Mouse (Mus musculus): ENCODE results near the gene Kif24.
A peak's percentile ranks its signal among the peaks of the same experiment; 100 is the strongest.

Gene Kif24

DNA sequence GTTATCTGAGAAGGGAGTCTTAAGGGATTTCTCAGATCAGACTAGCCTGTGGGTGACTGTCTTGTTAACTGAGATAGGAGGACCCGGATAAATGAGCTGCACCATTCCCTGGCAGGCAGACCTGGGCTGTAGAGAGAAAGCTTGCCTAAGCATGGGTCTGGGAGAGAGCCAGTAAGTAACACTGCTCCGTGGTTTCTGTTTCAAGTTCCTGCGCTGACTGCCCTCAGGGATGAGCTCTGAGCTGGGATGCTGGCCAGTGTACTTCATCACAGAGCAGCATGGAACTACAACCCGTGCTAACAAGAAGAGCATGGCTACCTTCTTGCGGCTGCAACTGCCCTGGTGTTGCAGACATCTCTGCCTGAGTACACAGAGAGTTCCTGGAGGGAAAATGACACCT is 64.8 kb downstream of the Kif24 start:
- no peak for DNase-seq

DNA sequence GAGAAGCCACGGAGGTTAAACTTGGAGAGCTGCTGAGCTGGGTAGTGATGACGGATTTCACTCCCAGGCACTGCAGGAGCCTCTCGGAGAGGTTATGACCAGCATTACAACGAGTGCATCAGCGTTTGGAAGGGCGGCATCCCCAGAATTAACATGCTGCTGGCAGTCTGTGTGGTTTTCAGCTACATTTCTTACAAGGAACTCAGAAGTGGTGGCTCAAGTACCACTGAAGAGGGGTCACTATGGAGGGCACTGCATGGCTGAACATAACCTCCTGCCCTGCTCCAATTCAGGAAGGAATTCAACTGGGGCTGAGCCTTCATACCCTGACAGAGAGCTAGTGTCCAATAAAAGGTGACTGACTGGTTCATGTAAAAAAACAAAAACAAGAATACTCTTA is 66.3 kb downstream of the Kif24 start:
- no peak for DNase-seq

GRCm38 (mm10) chr4:41394651-41395050 is 70.0 kb downstream of the Kif24 start:
- no peak for DNase-seq

DNA sequence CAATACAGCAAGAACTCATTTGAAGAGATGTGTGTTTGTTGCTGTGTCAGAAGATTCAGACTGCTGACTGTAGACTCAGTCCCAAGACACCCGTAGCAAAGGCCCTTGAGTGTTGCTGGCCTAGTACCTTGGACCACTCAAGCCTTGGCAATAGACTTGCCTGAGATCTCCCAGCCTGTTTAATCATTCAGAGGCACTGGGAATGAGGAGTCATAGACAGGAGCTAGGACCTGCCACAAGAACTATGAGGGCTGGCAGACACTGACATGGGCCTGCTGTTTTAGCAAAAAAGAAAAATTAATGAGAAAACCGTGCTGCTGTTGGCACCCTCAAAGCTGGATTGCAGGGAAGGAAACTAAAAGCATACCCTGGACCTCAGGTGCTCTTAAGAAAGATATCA is 73.7 kb downstream of the Kif24 start:
- no peak for DNase-seq

GRCm38 (mm10) chr4:41390122-41390521 is 74.6 kb downstream of the Kif24 start:
- DNase-seq = peak; percentile 93

GRCm38 (mm10) chr4:41389240-41389639 is 75.4 kb downstream of the Kif24 start:
- no peak for DNase-seq

- DNase-seq = no peak
Measured at GRCm38 (mm10) chr4:41388616-41389015, 76.1 kb downstream of the Kif24 start.

DNA sequence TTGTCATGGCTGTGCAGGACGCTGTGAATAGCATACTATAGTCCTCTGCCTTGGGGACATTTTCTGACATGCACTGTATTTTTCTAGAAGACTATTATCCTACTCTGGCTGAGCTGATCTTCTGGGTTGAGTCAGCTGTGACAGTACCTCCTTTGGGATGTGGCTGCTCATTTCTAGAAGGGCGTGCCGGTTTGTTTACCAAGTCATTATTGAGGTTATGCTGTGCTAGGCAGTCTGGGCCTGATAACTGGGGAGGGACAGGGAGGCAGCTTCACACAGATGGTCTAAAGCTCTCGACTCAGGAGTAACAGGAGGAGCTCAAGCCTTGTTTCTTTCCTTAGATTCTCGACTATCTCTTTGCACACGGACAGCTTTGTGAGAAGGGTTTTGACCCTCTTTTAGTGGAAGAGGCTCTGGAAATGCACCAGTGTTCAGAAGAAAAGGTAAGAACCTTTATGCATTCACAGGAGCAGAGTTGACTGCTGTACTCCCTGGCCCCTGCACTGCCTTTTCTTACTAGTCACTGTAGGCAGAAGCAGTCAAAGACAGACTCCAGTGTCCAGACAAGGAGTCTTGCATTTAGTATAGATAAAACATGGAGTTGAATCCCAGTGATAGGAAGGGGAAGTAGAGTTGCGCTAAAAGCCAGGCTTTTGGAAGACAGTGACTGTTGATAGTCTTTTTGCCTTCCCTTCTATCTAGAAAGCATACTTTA is 76.8 kb downstream of the Kif24 start:
- no peak for DNase-seq

- no peak for DNase-seq
Measured at GRCm38 (mm10) chr4:41386412-41386975, 78.2 kb downstream of the Kif24 start.

GRCm38 (mm10) chr4:41381213-41381950 is 83.3 kb downstream of the Kif24 start:
- no peak for DNase-seq

DNA sequence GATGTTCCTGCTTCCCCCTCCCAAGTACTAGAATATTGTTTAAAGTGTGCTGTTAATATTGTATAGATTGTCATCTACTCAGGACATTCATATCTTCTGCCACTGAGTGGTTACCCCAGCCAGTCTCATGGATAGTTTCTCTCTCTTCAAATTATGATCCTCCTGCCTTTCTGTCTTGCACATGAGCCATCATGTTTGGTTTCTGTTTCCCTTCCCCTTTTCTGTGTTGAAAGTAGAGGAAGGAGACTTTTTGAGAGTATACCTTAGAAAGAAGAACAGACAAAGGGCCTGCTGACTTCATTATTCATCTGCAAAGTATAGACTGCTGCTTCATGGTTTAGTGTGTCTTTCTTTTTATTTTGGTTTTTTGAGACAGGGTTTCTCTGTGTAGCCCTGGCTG is 87.1 kb downstream of the Kif24 start:
- no peak for DNase-seq

DNA sequence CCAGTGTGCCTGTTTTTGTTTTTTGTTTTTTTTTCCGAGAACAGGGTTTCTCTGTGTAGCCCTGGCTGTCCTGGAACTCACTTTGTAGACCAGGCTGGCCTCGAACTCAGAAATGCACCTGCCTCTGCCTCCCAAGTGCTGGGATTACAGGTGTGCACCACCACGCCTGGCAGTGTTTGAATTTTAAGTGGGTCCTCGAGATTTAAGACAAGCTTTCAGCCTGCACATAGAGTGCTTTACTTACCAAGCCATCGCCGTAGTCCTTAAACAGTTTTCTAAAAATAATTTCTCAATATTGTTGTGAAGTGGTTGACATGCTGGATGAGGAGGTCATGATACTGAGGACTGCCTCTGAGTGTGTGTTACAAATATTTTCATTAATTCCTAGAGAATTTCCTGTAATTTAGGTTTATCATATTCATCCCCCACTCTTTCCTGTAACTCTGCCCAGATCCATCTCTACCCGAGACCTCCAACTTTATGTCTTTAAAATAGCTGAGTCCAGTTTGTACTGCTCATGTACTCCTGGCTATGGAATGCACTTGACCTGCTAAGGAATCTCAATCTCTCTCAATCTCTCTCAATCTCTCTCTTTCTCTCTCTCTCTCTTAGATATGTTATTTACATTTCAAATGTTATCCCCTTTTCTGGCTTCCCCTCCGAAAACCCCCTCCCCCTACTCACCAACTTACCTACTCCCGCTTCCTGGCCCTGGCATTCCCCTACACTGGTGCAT is 94.8 kb downstream of the Kif24 start:
- DNase-seq = no peak

GRCm38 (mm10) chr4:41368198-41368597 is 96.5 kb downstream of the Kif24 start:
- DNase-seq = no peak

DNA sequence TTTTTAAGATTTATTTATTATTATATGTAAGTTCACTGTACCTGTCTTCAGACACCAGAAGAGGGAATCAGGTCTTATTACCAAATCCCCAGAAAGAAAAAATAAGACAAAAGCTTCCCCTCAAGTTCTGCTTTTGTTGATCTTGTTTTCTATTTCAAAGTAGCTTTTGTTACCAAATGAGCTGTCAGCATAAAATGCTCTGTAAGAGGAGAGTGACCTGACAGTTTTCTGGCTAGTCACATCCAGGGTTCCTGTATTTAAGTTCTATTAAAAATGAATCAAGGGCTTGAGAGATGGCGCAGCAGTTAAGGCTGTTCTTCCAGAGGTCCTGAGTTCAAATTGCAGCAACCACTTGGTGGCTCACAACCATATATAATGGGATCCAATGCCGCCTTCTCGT is 103.6 kb downstream of the Kif24 start:
- DNase-seq = no peak

DNA sequence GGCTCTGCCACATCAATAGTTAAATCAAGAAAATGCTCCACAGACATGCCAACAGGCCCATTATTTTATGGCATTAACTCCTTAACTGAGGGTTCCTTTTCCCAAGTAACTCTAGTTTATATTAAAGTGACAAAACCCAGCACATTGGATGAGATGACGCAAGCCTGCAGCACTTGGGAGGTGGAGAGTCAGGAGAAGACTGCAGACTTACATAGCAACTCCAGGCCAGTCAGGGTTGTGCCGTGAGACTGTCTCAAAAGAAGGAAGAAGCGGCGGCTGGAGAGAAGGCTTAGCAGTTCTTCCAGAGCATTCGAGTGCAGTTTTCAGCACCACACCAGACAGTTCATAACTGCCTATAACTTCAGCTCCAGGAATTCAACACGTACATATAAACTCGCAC is 105.3 kb downstream of the Kif24 start:
- DNase-seq = no peak

- no peak for DNase-seq
Measured at GRCm38 (mm10) chr4:41358669-41359068, 106.0 kb downstream of the Kif24 start.

- no peak for DNase-seq
Measured at GRCm38 (mm10) chr4:41357154-41357553, 107.5 kb downstream of the Kif24 start.

DNA sequence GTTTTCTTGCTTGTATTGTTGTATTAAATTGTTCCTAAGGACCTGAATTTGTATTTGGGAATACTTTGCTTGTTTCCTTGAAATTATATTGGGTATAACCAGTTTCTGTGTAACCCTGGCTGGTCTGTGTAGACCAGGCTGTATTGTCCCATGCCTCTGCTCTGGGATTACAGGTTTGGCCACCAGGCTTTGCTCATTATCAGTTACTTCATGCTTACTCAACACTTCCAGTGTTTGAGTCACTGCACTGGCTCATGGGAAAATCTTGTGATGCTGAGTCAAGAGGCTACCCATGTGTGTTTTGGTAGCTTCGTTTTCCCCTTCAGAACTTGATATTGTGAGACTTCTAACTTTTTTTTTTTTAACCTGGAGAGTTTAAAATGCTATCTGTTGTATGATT is 111.4 kb downstream of the Kif24 start:
- DNase-seq = no peak

- no peak for DNase-seq
Measured at GRCm38 (mm10) chr4:41352758-41353157, 111.9 kb downstream of the Kif24 start.

GRCm38 (mm10) chr4:41349199-41349591 is 115.5 kb downstream of the Kif24 start:
- DNase-seq = no peak

GRCm38 (mm10) chr4:41348584-41349198 is 116.0 kb downstream of the Kif24 start, which contains the start of gene Ubap1:
Gene Ubap1 (plus strand): TSS chr4:41348996.
- DNase-seq = peak; percentile 97

DNA sequence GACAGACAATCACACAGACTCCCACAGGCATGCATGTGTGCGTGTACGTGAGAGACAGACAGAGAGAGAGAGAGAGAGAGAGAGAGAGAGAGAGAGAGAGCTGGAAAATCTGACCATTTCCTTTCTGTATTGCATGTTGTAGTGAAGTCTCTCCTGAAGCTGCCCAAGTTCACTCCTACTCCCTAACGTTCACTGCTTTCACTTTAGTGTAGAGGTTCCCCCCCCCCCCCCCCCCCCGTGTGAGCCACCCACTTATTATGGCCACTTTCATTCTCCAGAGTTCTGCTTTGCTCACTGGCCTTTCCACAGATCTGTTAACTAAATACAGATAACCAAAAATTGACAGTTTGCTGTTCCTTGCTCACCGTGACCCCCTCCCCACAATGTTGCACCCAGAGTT is 116.8 kb downstream of the Kif24 start:
- no peak for DNase-seq

DNA sequence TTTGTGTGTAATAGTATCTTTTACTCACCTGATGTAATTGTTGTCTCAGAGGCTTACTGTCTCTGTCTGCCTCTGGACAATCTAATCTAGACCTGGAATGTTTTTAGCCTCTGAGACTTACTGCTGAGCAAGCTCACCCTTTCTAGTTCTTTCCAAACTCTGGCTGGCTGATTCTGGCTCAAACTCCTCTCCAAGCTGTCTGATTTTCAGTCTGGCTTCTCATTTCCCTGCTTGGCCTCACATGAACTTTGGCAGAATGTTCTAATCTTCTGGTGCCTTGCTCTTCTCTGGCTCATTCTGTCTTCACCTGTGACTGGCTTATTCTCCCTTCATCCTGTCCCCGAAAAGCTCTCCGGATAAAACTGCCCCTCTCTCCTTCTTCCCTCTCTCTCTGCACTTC is 118.7 kb downstream of the Kif24 start:
- peak; percentile 54 for DNase-seq

Measured in kidney, postnatal 10 days (tissue).